Mouse (Mus musculus) heart, embryonic 16.5 days (tissue): ENCODE results near the gene Gmcl1. TPM values are rescaled to one million over a fixed set of nuclear protein-coding genes. Genes with fewer than 3 reads are reported as not detected.
A peak's percentile ranks its signal among the peaks of the same experiment; 100 is the strongest.

Source experiments
- ATAC-seq: fragments of 200-750 bp; cut with Nextera tagmentation; replicated peaks from 2 replicates; pipeline ENCODE4 v1.8.0; 2017; ENCODE audit warnings: moderate number of reproducible peaks; ENCODE audit not compliant: insufficient read depth, low FRiP score; ENCODE audit errors: extremely low read depth
- H3K27ac ChIP-seq: fragments of 300-500 bp; sonication (generic); 2 replicates; pipeline ENCODE4 v1.5.1; 2014; ENCODE audit warnings: mild to moderate bottlenecking, low read length, control low read depth, moderate library complexity
- H3K27me3 ChIP-seq: fragments of 300-500 bp; sonication (generic); 2 replicates; pipeline ENCODE4 v1.6.1; 2014; ENCODE audit warnings: low read length, mixed read lengths; ENCODE audit not compliant: control insufficient read depth, insufficient read depth
- H3K36me3 ChIP-seq: fragments of 300-500 bp; sonication (generic); 2 replicates; pipeline ENCODE4 v1.6.1; 2014; ENCODE audit not compliant: control insufficient read depth, insufficient read depth
- H3K4me1 ChIP-seq: fragments of 300-500 bp; sonication (generic); 2 replicates; pipeline ENCODE4 v1.6.1; 2014; ENCODE audit warnings: low read length, mixed read lengths; ENCODE audit not compliant: control insufficient read depth, insufficient read depth
- H3K4me2 ChIP-seq: fragments of 300-500 bp; sonication (generic); 2 replicates; pipeline ENCODE4 v1.6.1; 2014; ENCODE audit warnings: low read depth, mild to moderate bottlenecking, control low read depth, low read length
- H3K4me3 ChIP-seq: fragments of 300-500 bp; sonication (generic); 2 replicates; pipeline ENCODE4 v1.5.1; 2014; ENCODE audit warnings: mild to moderate bottlenecking, control low read depth, low read length
- H3K9ac ChIP-seq: fragments of 300-500 bp; sonication (generic); 2 replicates; pipeline ENCODE4 v1.6.1; 2014; ENCODE audit warnings: low read length, control low read depth
- H3K9me3 ChIP-seq: fragments of 300-500 bp; sonication (generic); replicated peaks from 2 replicates; pipeline ENCODE4 v1.6.1; 2016; ENCODE audit warnings: low read length; ENCODE audit not compliant: control insufficient read depth
- WGBS: fragments of 180-500 bp; shearing (Covaris S2); extraction: QIAGEN DNeasy Blood & Tissue Kit; methylation state at CpG from one replicate; pipeline ENCODE4 v1.1.7; 2014; 5-methylcytosine and 5-hydroxymethylcytosine counted together
- polyA plus RNA-seq: library from polyadenylated mRNA; unstranded; fragments of >200 nt; fragmentation: Nextera tagmentation; extraction: Ambion mirVana; gene quantifications from 2 replicates; pipeline ENCODE4 v1.2.1, GENCODE M21; 2015

The Gmcl1 gene
- polyA plus RNA-seq, 1 experiment from 2014 or later, result 17.3 TPM

GRCm38 (mm10) chr6:86678341-86678740 is 54.8 kb downstream of the Gmcl1 start:
- peaks cover 67% of the 10 kb centered on the region for H3K36me3 ChIP-seq
- no peak overlapping the region for H3K4me2 ChIP-seq
- 87% methylated on average over 6 of the region's 6 CpGs for WGBS
- no peaks in the 10 kb centered on the region for H3K9me3 ChIP-seq
- H3K9ac ChIP-seq, result no peak overlapping the region
- no peaks in the 10 kb centered on the region for H3K27me3 ChIP-seq
- no peak for ATAC-seq
- no peaks in the 10 kb centered on the region; the same call in 1 of the 2 replicates for H3K4me1 ChIP-seq
- H3K4me3 ChIP-seq, result no peak overlapping the region
- no peak overlapping the region for H3K27ac ChIP-seq

DNA sequence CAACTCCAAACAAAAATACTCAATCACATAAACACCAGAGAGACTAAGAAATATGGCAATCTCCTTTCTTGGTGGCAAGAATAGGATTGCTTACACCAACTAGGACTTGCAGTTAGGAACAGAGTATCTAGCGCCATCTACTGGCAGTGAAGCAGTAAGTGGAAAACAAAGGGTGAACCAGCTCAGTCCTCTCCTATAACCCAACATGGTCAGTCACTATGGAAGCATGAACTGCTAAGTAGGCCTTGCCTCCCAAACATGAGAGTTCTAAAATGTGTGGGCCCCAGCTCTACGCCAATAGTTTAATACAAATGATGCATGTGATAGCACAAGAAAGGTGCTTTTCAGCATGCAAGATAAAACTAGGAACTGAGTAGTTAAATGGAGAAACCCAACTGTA is 62.3 kb downstream of the Gmcl1 start:
- ATAC-seq, result no peak
- WGBS, result 19% methylated on average over 2 of the region's 2 CpGs
- Histone ChIP-seq H3K27me3 (no peaks in the 10 kb centered on the region), H3K9me3 (0 out of 2 replicates have a peak, but pooled peaks cover 3% of the 10 kb centered on the region), H3K4me2 (no peak overlapping the region), H3K9ac (no peak overlapping the region), H3K27ac (no peak overlapping the region), H3K4me1 (peaks cover 16% of the 10 kb centered on the region), H3K4me3 (no peak overlapping the region), H3K36me3 (peaks cover 33% of the 10 kb centered on the region)

- Histone ChIP-seq H3K27ac (peak overlapping the region; percentile 78), H3K4me3 (peak overlapping the region; percentile 97), H3K27me3 (no peaks in the 10 kb centered on the region), H3K9me3 (0 out of 2 replicates have a peak, but pooled peaks cover 3% of the 10 kb centered on the region), H3K4me2 (peak overlapping the region; percentile 76), H3K36me3 (peaks cover 24% of the 10 kb centered on the region), H3K4me1 (peaks cover 16% of the 10 kb centered on the region), H3K9ac (peak overlapping the region; percentile 81)
- peak; percentile 100 for ATAC-seq
- under 1% methylated on average over 37 of the region's 37 CpGs for WGBS
These were observed 63.9 kb downstream of the Gmcl1 start for GRCm38 (mm10) chr6:86669240-86669727.

GRCm38 (mm10) chr6:86668580-86669239 is 64.5 kb downstream of the Gmcl1 start, which contains the start of gene Mxd1:
Mxd1 (minus strand) TSS chr6:86669161.
- WGBS, result under 1% methylated on average over 66 of the region's 76 CpGs
- ATAC-seq, result no peak

DNA sequence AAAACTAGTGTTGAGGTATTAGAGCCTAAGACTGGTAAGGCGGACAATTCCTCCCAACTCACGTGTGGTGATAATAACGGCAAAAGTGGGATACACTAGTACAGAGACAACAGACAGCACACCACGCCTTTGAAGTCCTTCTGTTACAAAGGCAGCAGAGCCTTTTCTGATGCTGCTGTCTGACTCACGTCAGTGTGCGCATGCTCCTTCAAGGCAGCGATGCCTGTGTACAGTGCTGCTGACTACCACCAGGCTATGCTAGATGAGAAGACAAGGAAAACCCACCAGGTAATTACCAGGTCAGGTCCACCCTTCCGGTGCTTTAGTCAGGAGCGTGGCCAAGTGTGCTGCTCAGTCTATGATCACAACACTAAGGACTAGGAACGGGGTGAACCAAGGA is 66.1 kb downstream of the Gmcl1 start:
- Histone ChIP-seq H3K4me2 (no peak overlapping the region), H3K9me3 (0 out of 2 replicates have a peak, but pooled peaks cover 3% of the 10 kb centered on the region), H3K36me3 (peaks cover 17% of the 10 kb centered on the region), H3K4me1 (peaks cover 16% of the 10 kb centered on the region), H3K4me3 (no peak overlapping the region), H3K9ac (no peak overlapping the region), H3K27me3 (no peaks in the 10 kb centered on the region), H3K27ac (no peak overlapping the region)
- WGBS, result 90% methylated on average over 10 of the region's 10 CpGs
- ATAC-seq, result no peak

More at GRCm38 (mm10) chr6:86668580-86669239, 64.5 kb downstream of the Gmcl1 start, which contains the start of gene Mxd1:
- Histone ChIP-seq H3K9me3 (0 out of 2 replicates have a peak, but pooled peaks cover 3% of the 10 kb centered on the region), H3K27me3 (no peaks in the 10 kb centered on the region), H3K27ac (peak within 1 kb of the TSS; percentile 78), H3K4me3 (peak within 1 kb of the TSS; percentile 97), H3K4me1 (peaks cover 16% of the 10 kb centered on the region), H3K4me2 (peak within 1 kb of the TSS; percentile 96), H3K9ac (peak within 1 kb of the TSS; percentile 93), H3K36me3 (peaks cover 21% of the 10 kb centered on the region)

DNA sequence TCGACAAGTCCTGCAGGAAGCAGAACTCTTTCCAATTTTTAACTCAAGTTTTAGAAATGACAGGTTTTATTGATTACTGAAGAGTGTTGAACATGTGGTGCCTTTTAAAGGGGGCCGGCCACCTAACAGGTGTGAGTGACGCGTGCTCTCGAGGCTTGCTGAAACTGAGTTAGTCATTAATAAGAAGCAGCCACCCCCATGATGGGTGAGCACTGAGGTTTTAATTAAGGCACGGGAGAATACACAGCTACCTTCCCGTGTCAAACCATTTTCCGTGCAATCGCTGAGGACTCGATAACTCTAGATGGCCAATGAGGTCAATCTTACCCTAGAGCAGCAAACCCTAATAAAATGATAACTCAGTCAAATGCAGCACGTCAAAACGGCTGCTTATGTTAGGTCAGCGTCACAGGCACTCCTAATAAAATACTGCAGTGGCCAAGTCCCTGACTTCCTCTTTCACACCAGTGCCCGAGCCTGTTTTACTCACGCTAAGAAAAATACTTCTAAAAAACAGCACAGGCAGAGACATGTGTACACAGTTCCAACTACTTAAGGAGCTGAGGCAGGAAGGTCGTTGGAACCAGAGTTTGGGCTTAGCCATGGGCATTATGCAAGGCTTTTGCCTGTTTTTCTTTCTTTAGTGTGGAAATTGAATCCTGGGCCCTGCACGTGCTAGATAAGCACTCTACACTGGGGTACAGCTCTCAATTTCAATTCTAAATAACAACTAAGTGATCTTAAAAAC is 67.4 kb downstream of the Gmcl1 start:
- Histone ChIP-seq H3K27ac (no peak overlapping the region), H3K9ac (no peak overlapping the region), H3K4me2 (no peak overlapping the region), H3K4me1 (peaks cover 16% of the 10 kb centered on the region), H3K4me3 (no peak overlapping the region), H3K36me3 (peaks cover 17% of the 10 kb centered on the region), H3K27me3 (no peaks in the 10 kb centered on the region), H3K9me3 (0 out of 2 replicates have a peak, but pooled peaks cover 3% of the 10 kb centered on the region)
- no peak for ATAC-seq
- WGBS, result 79% methylated on average over 17 of the region's 17 CpGs

- 73% methylated on average over 5 of the region's 5 CpGs for WGBS
- H3K4me3 ChIP-seq, result no peak overlapping the region
These were observed 68.1 kb downstream of the Gmcl1 start for GRCm38 (mm10) chr6:86665076-86665475.

GRCm38 (mm10) chr6:86660161-86660877 is 72.9 kb downstream of the Gmcl1 start:
- ATAC-seq, result no peak

More at GRCm38 (mm10) chr6:86665076-86665475, 68.1 kb downstream of the Gmcl1 start:
- H3K9me3 ChIP-seq, result 0 out of 2 replicates have a peak, but pooled peaks cover 3% of the 10 kb centered on the region
- peaks cover 17% of the 10 kb centered on the region for H3K36me3 ChIP-seq
- peaks cover 12% of the 10 kb centered on the region for H3K4me1 ChIP-seq
- H3K27ac ChIP-seq, result no peak overlapping the region
- no peak for ATAC-seq
- no peaks in the 10 kb centered on the region for H3K27me3 ChIP-seq
- H3K4me2 ChIP-seq, result no peak overlapping the region
- H3K9ac ChIP-seq, result no peak overlapping the region

More at GRCm38 (mm10) chr6:86660161-86660877, 72.9 kb downstream of the Gmcl1 start:
- 64% methylated on average over 9 of the region's 9 CpGs for WGBS
- Histone ChIP-seq H3K4me1 (peaks cover 7% of the 10 kb centered on the region; the same call in 1 of the 2 replicates), H3K4me2 (no peak overlapping the region), H3K27ac (no peak overlapping the region), H3K9ac (no peak overlapping the region), H3K36me3 (peaks cover 8% of the 10 kb centered on the region; the same call in 1 of the 2 replicates), H3K27me3 (no peaks in the 10 kb centered on the region), H3K4me3 (no peak overlapping the region), H3K9me3 (no peaks in the 10 kb centered on the region)
